8 mouse cellular contexts compared by ENCODE assay signal in the genomic region with DNA sequence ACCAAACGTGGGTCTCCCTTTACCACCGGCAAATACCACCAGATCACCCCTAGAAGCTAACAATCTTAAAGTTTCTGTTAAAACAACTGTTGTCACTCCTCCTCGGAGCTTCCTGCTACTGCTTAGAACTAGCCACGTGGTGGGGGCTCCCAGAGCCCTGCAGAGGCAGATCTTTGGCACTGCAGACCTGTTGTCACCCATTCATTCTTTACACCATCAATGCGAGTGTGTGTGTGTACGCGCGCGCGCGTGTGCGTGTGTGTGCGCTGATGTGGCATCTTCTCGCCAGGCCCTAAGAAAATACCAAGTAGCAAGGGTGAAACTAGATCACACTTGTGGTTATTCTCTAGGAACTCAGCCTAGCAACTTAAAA. TPM values are rescaled to one million over a fixed set of nuclear protein-coding genes. Genes with fewer than 3 reads are reported as not detected.
DNase-seq lines count a peak whose midpoint lies in the region; ATAC-seq and TF ChIP-seq lines count a peak whose summit lies in the region.

No protein-coding gene starts in this region.

- no peaks in the 10 kb centered on the region for H3K9me3 ChIP-seq in E14TG2a.4 (ENCODE audit: low read length)
- H3K9me3 ChIP-seq in heart, embryonic 16.5 days (replicated peaks; ENCODE audit: control insufficient read depth, low read length) = no peaks in the 10 kb centered on the region
- no peaks in the 10 kb centered on the region for H3K9me3 ChIP-seq in midbrain, embryonic 16.5 days (replicated peaks; ENCODE audit: control insufficient read depth, low read length, poor library complexity, severe bottlenecking)

- no peaks in the 10 kb centered on the region for H3K36me3 ChIP-seq in kidney, adult 2 months (ENCODE audit: control insufficient read depth, insufficient read depth, low read length)
- H3K36me3 ChIP-seq in E14TG2a.4 (ENCODE audit: insufficient read depth, low read length) = peaks cover 27% of the 10 kb centered on the region
- peaks cover 2% of the 10 kb centered on the region; the same call in 1 of the 2 replicates for H3K36me3 ChIP-seq in heart, embryonic 16.5 days (ENCODE audit: control insufficient read depth, insufficient read depth)
- H3K36me3 ChIP-seq in midbrain, embryonic 16.5 days (ENCODE audit: control insufficient read depth, insufficient read depth, low read length) = no peaks in the 10 kb centered on the region

- no peak for TF ChIP-seq CTCF in kidney, adult 2 months (conservative IDR thresholded peaks at IDR 0.05; ENCODE audit: insufficient read depth, insufficient read length, low read depth, low read length)
- TF ChIP-seq CTCF in E14TG2a.4 (conservative IDR thresholded peaks at IDR 0.05; ENCODE audit: low read length) = no peak
- TF ChIP-seq CTCF in cortical plate, adult 2 months (IDR thresholded peaks at IDR 0.05; ENCODE audit: extremely low read depth, insufficient read depth, low read length) = no peak

- ATAC-seq in heart, embryonic 16.5 days (replicated peaks; ENCODE audit: extremely low read depth, insufficient read depth, low FRiP score) = peak; percentile 50; the same call in 1 of the 2 replicates
- peak; percentile 74 for ATAC-seq in midbrain, embryonic 16.5 days

- H3K27ac ChIP-seq in kidney, adult 2 months (ENCODE audit: insufficient read depth, low read depth, low read length) = peak overlapping the region; percentile 61
- H3K27ac ChIP-seq in cortical plate, adult 2 months (ENCODE audit: insufficient read depth, low read length) = peak overlapping the region; percentile 91; the same call in 1 of the 2 replicates
- H3K27ac ChIP-seq in heart, embryonic 16.5 days (ENCODE audit: low read length) = peak overlapping the region; percentile 96
- peak overlapping the region; percentile 91 for H3K27ac ChIP-seq in midbrain, embryonic 16.5 days (ENCODE audit: low read length)

- TF ChIP-seq POLR2A in kidney, adult 2 months (IDR thresholded peaks at IDR 0.05; ENCODE audit: low read depth, low read length) = no peak
- TF ChIP-seq POLR2A in cortical plate, adult 2 months (IDR thresholded peaks at IDR 0.05; ENCODE audit: extremely low read depth, insufficient read depth, low read length) = no peak

- WGBS in kidney, adult 2 months = under 1% methylated on average over 14 of the region's 14 CpGs
- under 1% methylated on average over 14 of the region's 14 CpGs for WGBS in heart, embryonic 16.5 days
- WGBS in midbrain, embryonic 16.5 days = under 1% methylated on average over 14 of the region's 14 CpGs

- H3K4me2 ChIP-seq in heart, embryonic 16.5 days (ENCODE audit: low read depth, low read length) = peak overlapping the region; percentile 94
- peak overlapping the region; percentile 73 for H3K4me2 ChIP-seq in midbrain, embryonic 16.5 days (ENCODE audit: low read length)

- H3K4me3 ChIP-seq in kidney, adult 2 months (ENCODE audit: insufficient read depth, low read depth, low read length) = peak overlapping the region; percentile 85
- H3K4me3 ChIP-seq in E14TG2a.4 (replicated peaks; ENCODE audit: low read length) = peak overlapping the region; percentile 89
- peak overlapping the region; percentile 93 for H3K4me3 ChIP-seq in cortical plate, adult 2 months (ENCODE audit: insufficient read depth, low read length)
- H3K4me3 ChIP-seq in heart, embryonic 16.5 days (ENCODE audit: low read length) = peak overlapping the region; percentile 95
- H3K4me3 ChIP-seq in midbrain, embryonic 16.5 days (ENCODE audit: low read depth, low read length) = peak overlapping the region; percentile 97

- H3K4me1 ChIP-seq in kidney, adult 2 months (ENCODE audit: control insufficient read depth, insufficient read depth, low read length) = peaks cover 8% of the 10 kb centered on the region
- H3K4me1 ChIP-seq in E14TG2a.4 (replicated peaks; ENCODE audit: low read depth, low read length) = peaks cover 27% of the 10 kb centered on the region
- peaks cover 7% of the 10 kb centered on the region for H3K4me1 ChIP-seq in cortical plate, adult 2 months (ENCODE audit: control insufficient read depth, insufficient read depth, low read length)
- peaks cover 24% of the 10 kb centered on the region for H3K4me1 ChIP-seq in heart, embryonic 16.5 days (ENCODE audit: control insufficient read depth, insufficient read depth, low read length)
- peaks cover 26% of the 10 kb centered on the region for H3K4me1 ChIP-seq in midbrain, embryonic 16.5 days (ENCODE audit: control insufficient read depth, insufficient read depth, low read length)

- peak overlapping the region; percentile 98 for H3K9ac ChIP-seq in heart, embryonic 16.5 days (ENCODE audit: low read length)
- peak overlapping the region; percentile 99 for H3K9ac ChIP-seq in midbrain, embryonic 16.5 days (ENCODE audit: low read depth, low read length)

- H3K27me3 ChIP-seq in kidney, adult 2 months (replicated peaks; ENCODE audit: control insufficient read depth, insufficient read depth, low read length) = no peaks in the 10 kb centered on the region
- no peaks in the 10 kb centered on the region for H3K27me3 ChIP-seq in E14TG2a.4 (ENCODE audit: insufficient read depth, low read length)
- H3K27me3 ChIP-seq in heart, embryonic 16.5 days (ENCODE audit: control insufficient read depth, insufficient read depth, low read length) = no peaks in the 10 kb centered on the region
- no peaks in the 10 kb centered on the region for H3K27me3 ChIP-seq in midbrain, embryonic 16.5 days (ENCODE audit: control insufficient read depth, insufficient read depth, low read depth, low read length)

- DNase-seq in kidney, adult 2 months = no peak
- no peak for DNase-seq in kidney, adult 11 months
- DNase-seq in liver = peak; percentile 63
- DNase-seq in thymus, postnatal 25 days = peak; percentile 63

RNA-seq across cellular contexts. Expression of a gene that starts 3.9 kb away (rescaled TPM):
- polyA plus RNA-seq in kidney, adult 2 months (2012; rRNA removed) = 8.2 and 11.9 TPM in 2 replicates
- 33.5 and 36.3 TPM in 2 replicates for polyA plus RNA-seq in cortical plate, adult 2 months (2012; rRNA removed)
- 87.2 and 90.7 TPM in 2 replicates for polyA plus RNA-seq in heart, embryonic 16.5 days (2015; fragmentation: Nextera tagmentation; extraction: Ambion mirVana)
- polyA plus RNA-seq in midbrain, embryonic 16.5 days (2015; fragmentation: Nextera tagmentation; extraction: Ambion mirVana) = 107 and 111 TPM in 2 replicates

Comparison
In these comparisons a context has a peak if more than half of its experiments do, and no peak if none do; other contexts are left out.
1. DNase-seq: peak in liver (single experiment) and thymus, postnatal 25 days (single experiment); none in kidney, adult 2 months (single experiment) and kidney, adult 11 months (single experiment).
2. Peak in every context shown above with its lines, with median percentiles within 50 percentile points of each other: H3K27ac ChIP-seq and H3K4me3 ChIP-seq.